Mouse (Mus musculus): ENCODE results near the gene Tsc22d2. TPM values are rescaled to one million over a fixed set of nuclear protein-coding genes. Genes with fewer than 3 reads are reported as not detected.

Gene Tsc22d2
- polyA plus RNA-seq, 1 experiment from 2014 or later, result 10.3 TPM

DNA sequence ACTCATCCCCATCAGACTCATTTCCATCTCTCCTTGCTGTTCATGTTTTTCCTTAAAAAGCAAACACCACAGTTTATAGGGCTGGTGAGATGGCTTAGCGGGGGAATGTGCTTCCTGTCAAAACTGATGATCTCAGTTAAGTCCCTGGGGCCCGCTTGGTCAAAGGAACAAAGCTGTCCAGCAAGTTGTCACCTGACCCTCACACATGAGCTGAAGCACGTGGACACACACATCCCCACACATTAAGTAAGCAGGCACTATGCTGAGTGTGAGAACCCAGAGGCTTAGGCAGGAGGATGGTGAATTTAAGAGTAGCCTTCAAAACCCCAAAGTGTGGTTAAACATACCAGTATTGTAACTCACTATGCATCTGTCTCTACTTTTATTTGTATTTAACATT is 14.6 kb upstream of the Tsc22d2 start:
- Histone ChIP-seq H3K9me3 (replicated peaks) (no peaks in the 10 kb centered on the region), H3K27ac (no peak overlapping the region), H3K4me2 (no peak overlapping the region), H3K4me1 (no peaks in the 10 kb centered on the region), H3K36me3 (no peaks in the 10 kb centered on the region), H3K4me3 (replicated peaks) (no peak overlapping the region), H3K9ac (no peak overlapping the region), H3K27me3 (no peaks in the 10 kb centered on the region)
- ATAC-seq (replicated peaks; ENCODE audit: low FRiP score), result no peak
- WGBS, result 56% methylated on average over 3 of the region's 3 CpGs

DNA sequence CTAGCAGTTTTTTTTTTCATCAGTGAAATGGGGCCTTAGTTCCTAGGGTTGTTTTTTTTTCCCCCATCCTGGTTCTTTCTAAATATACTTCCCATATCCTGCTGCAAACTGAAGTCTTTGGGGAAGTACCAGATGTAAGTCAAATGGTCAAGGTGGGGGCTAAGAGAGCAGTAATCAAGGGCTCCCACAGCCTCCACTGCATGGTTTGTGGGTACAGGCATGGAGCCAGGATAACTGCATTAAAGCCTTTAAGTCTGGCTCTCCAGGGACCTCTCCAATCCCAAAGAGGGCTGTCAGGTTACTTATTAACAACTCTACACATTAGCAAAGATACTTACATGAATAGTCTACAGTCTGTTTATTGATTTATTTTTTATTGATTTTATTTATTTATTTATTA is 2.8 kb upstream of the Tsc22d2 start:
- Histone ChIP-seq H3K4me1 (0 out of 2 replicates have a peak, but pooled peaks cover 2% of the 10 kb centered on the region), H3K4me3 (replicated peaks) (no peak overlapping the region), H3K9me3 (replicated peaks) (no peaks in the 10 kb centered on the region), H3K27ac (no peak overlapping the region), H3K9ac (no peak overlapping the region), H3K27me3 (no peaks in the 10 kb centered on the region), H3K4me2 (no peak overlapping the region), H3K36me3 (no peaks in the 10 kb centered on the region)
- no peak for ATAC-seq (replicated peaks; ENCODE audit: low FRiP score)

DNA sequence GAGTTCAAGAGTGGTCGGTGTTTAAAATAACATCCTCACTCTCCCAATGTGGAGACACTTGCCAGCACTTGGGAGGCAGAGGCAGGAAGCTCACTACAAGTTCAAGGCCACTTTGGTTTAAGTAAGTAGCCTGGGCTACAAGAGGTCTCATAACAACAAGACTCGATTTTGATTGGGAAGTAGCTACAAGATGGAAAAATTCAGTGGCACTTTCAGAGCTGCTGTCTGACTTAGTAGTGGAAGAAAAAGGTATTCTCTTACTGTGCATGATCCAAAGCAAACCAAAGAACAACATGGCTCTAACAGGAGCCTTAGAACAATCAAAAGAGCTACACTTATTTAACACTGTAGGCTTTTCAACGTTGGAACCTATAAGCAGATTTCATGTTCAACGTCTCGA is 844 bp upstream of the Tsc22d2 start:
- Histone ChIP-seq H3K4me2 (peak overlapping the region; percentile 71), H3K27me3 (no peaks in the 10 kb centered on the region), H3K27ac (peak overlapping the region; percentile 100; the same call in 1 of the 2 replicates), H3K9ac (peak overlapping the region; percentile 98; the same call in 1 of the 2 replicates), H3K36me3 (no peaks in the 10 kb centered on the region), H3K4me1 (0 out of 2 replicates have a peak, but pooled peaks cover 2% of the 10 kb centered on the region), H3K4me3 (replicated peaks) (peak overlapping the region; percentile 95), H3K9me3 (replicated peaks) (no peaks in the 10 kb centered on the region)
- WGBS, result 41% methylated on average over 5 of the region's 5 CpGs
- no peak for ATAC-seq (replicated peaks; ENCODE audit: low FRiP score)

DNA sequence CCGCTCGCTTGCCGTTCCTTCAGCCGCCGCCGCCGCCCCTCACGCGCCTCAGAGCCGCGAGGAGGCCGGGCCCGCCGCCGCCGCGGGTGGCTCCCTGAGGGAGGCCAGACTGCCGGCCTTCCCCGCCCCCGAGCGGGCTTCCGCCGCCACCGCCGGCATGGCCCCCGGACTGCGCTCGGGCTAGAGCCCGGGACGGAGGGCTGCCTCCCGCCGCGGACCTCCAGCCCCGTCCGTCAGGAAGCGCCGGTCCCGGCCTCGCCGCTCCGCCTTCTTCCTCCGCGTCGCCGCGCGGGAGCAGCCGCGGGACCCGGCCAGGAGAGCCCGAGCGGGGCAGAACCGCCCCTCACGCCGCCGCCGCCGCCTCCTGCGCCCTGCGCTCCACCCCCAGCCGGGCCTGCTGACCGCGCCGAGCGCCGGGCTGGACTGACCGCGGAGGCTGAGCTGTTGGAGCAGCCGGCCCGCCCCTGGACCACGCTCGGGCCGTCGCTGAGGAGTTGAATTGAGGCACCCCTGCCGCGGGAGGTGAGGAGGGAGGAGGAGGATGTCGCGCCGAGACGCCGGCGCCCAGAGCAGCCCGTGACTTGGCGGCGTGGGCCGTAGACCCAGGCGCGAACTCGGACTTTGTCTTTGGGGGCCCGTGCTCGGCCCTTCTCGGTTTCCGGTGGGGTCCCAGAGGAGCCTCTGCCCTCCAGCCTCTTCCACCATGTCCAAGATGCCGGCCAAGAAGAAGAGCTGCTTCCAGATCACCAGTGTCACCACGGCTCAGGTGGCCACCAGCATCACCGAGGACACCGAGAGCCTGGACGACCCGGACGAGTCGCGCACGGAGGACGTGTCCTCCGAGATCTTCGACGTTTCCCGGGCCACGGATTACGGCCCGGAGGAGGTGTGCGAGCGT is 720 bp downstream of the Tsc22d2 start:
- peaks cover 3% of the 10 kb centered on the region; the same call in 1 of the 2 replicates for H3K4me1 ChIP-seq

DNA sequence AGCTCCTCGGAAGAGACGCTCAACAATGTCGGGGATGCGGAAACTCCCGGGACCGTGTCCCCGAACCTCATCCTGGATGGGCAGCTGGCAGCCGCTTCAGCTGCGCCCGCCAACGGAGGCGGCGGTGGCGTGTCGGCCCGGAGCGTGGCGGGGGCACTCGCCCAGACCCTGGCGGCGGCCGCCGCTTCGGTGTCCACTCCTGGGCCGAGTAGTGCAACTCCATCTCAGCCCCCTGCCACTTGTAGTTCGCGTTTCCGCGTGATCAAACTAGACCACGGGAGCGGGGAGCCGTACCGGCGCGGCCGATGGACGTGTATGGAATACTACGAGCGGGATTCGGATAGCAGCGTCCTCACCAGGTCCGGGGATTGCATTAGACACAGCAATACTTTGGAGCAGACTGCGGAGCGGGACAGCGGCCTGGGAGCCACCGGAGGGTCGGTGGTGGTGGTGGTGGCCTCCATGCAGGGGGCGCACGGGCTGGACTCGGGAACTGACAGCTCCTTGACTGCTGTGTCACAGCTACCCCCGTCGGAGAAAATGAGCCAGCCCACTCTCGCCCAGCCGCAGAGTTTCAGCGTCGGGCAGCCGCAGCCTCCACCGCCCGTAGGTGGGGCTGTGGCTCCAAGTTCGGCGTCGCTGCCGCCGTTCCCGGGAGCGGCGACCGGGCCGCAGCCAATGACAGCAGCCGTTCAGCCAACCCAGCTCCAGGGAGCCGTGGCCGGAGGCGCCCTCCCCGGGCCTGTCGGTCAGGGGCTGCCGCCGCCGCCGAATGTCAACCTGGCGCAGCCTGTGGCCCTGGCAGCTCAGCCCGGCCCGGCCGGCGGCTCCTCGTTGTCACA is 1.6 kb downstream of the Tsc22d2 start:
- H3K27me3 ChIP-seq, result no peaks in the 10 kb centered on the region
- under 1% methylated on average over 85 of the region's 85 CpGs for WGBS
- ATAC-seq (replicated peaks; ENCODE audit: low FRiP score), result peak; percentile 74

More for the DNA sequence above, 720 bp downstream of the Tsc22d2 start:
- Histone ChIP-seq H3K9ac (peak overlapping the region; percentile 98), H3K4me3 (replicated peaks) (peak overlapping the region; percentile 95), H3K36me3 (no peaks in the 10 kb centered on the region), H3K27me3 (no peaks in the 10 kb centered on the region), H3K9me3 (replicated peaks) (no peaks in the 10 kb centered on the region), H3K27ac (peak overlapping the region; percentile 100), H3K4me2 (peak overlapping the region; percentile 71)
- 1% methylated on average over 95 of the region's 113 CpGs for WGBS
- peak; percentile 81 for ATAC-seq (replicated peaks; ENCODE audit: low FRiP score)

DNA sequence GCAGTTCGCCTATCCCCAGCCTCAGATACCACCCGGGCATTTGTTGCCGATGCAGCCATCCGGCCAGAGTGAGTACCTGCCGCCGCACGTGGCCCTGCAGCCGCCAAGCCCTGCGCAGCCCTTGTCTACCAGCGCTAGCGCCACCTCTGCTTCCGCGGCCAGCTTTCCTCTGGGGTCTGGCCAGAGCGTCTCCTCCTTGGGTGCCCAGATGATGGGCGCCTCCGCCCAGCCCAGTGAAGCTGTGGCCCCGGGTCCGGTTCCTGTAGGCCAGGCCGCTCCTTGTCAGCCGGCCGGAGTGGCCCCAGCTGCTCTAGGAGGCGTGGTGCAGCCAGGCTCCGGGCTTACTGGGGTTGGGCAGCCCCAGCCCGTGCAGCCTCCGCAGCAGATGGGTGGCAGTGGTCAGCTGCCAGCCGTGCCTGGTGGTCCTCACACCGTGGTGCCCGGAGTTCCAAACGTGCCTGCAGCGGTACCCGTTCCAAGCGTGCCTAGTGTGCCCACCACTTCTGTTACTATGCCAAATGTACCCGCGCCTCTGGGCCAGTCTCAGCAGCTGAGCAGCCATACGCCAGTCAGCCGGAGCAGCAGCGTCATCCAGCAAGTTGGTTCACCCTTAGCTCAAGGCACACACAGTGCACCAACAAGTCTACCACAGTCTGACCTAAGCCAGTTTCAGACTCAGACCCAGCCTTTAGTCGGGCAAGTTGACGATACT is 2.4 kb downstream of the Tsc22d2 start:
- Histone ChIP-seq H3K9me3 (replicated peaks) (no peaks in the 10 kb centered on the region), H3K27me3 (no peaks in the 10 kb centered on the region), H3K4me1 (peaks cover 5% of the 10 kb centered on the region; the same call in 1 of the 2 replicates), H3K4me3 (replicated peaks) (peak overlapping the region; percentile 95), H3K27ac (peak overlapping the region; percentile 100), H3K36me3 (no peaks in the 10 kb centered on the region), H3K9ac (peak overlapping the region; percentile 98), H3K4me2 (peak overlapping the region; percentile 71)
- peak; percentile 48 for ATAC-seq (replicated peaks; ENCODE audit: low FRiP score)
- under 1% methylated on average over 39 of the region's 39 CpGs for WGBS

More for the DNA sequence above, 1.6 kb downstream of the Tsc22d2 start:
- Histone ChIP-seq H3K4me3 (replicated peaks) (peak overlapping the region; percentile 95), H3K9ac (peak overlapping the region; percentile 98), H3K27ac (peak overlapping the region; percentile 100), H3K9me3 (replicated peaks) (no peaks in the 10 kb centered on the region), H3K36me3 (no peaks in the 10 kb centered on the region), H3K4me1 (peaks cover 5% of the 10 kb centered on the region; the same call in 1 of the 2 replicates), H3K4me2 (peak overlapping the region; percentile 71)

DNA sequence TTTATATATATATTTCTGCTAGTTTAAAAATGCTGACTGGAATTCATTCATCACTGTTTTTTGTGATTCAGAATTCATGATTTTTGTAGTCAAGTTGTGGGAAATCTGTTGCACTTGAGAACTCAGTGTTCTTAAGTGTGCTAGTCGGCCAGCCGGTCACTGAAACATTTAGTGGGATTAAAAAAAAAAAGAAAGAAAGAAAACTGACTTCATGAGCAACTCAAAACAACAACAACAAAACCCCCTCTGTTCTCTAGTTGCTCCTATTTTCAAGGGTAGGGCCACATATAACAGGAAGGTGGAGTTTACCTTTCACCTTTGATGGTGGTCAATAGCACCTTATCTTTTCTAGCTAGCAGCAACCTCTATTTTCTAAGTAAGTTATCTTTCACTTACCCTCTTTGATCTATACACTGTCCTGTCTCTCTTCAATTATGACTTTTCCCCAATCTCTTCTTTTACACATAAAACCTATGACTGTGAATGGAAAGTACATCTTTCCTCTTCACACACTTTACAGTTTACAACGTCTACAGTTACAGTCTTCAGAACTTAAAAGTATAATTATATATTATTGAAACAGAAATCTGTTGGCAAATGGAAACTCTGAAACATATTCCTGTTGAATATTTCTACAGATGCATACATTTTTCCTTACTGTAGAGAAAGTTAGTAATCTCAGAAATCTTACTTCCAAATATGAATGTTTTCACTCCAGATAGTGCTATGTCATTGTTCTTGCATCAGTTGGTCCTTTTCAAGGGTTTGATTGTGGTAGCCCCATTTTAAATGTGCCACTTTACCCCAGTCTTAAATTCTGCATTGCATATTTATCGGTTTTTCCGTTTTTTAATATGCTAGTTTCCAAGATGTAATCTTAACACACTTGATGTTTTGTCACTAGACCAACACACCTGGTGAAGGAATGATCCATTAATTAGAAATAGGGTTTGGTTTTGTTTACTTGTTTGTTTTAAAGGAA is 4.5 kb downstream of the Tsc22d2 start:
- Histone ChIP-seq H3K9ac (0 out of 2 replicates have a peak overlapping the region, but pooled peaks have one; percentile 18), H3K4me3 (replicated peaks) (peak overlapping the region; percentile 95), H3K4me2 (peak overlapping the region; percentile 71), H3K9me3 (replicated peaks) (no peaks in the 10 kb centered on the region), H3K27me3 (no peaks in the 10 kb centered on the region), H3K27ac (no peak overlapping the region), H3K36me3 (no peaks in the 10 kb centered on the region), H3K4me1 (peaks cover 5% of the 10 kb centered on the region; the same call in 1 of the 2 replicates)
- 38% methylated on average over 5 of the region's 5 CpGs for WGBS
- ATAC-seq (replicated peaks; ENCODE audit: low FRiP score), result no peak

DNA sequence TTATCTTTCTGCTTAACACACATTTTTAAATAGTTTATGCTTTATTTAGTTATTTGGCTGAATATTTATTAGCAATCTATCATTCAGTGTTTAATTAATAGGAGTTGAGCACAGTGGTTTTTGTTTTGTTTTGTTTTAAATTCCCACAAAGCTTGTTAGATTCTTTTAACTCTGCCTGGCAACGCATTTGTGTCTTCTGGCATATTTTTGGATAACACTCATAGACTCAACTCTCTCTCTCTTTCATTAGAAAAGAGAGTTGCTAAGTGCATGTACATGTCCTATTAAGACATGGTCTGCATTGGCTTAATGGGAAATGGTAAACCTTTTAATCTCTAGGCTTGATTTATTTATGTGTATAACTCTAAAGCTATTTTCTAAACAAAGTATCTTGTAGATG is 14.3 kb downstream of the Tsc22d2 start:
- no peak for ATAC-seq (replicated peaks; ENCODE audit: low FRiP score)
- H3K4me3 ChIP-seq (replicated peaks), result no peak overlapping the region
- H3K9me3 ChIP-seq (replicated peaks), result no peaks in the 10 kb centered on the region
- H3K9ac ChIP-seq, result no peak overlapping the region
- H3K27me3 ChIP-seq, result no peaks in the 10 kb centered on the region
- H3K36me3 ChIP-seq, result no peaks in the 10 kb centered on the region
- WGBS, result 84% methylated on average over 1 of the region's 1 CpGs
- H3K27ac ChIP-seq, result no peak overlapping the region
- H3K4me2 ChIP-seq, result no peak overlapping the region
- no peaks in the 10 kb centered on the region for H3K4me1 ChIP-seq

DNA sequence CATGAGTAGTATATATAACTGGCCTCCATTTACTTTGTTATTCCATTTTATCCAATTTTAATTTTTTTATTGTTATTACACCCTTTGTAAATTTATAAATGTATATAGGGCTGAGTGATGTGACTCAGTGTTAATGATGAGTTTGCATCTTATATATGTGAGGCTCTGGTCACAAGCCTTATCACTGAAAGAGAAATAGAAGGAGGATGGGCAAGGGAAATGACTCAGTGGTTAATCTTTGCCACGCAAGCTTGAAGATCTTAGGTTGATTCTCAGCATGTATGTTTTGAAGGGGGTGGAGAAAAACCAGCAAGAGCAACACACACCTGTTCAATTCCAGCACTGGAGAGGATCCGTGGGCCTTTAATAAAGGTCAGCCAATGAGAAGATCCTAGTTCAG is 19.9 kb downstream of the Tsc22d2 start:
- 94% methylated on average over 2 of the region's 2 CpGs for WGBS
- ATAC-seq (replicated peaks; ENCODE audit: low FRiP score), result no peak
- Histone ChIP-seq H3K27me3 (no peaks in the 10 kb centered on the region), H3K4me3 (replicated peaks) (no peak overlapping the region), H3K27ac (no peak overlapping the region), H3K36me3 (no peaks in the 10 kb centered on the region), H3K4me1 (no peaks in the 10 kb centered on the region), H3K4me2 (no peak overlapping the region), H3K9ac (no peak overlapping the region), H3K9me3 (replicated peaks) (no peaks in the 10 kb centered on the region)

DNA sequence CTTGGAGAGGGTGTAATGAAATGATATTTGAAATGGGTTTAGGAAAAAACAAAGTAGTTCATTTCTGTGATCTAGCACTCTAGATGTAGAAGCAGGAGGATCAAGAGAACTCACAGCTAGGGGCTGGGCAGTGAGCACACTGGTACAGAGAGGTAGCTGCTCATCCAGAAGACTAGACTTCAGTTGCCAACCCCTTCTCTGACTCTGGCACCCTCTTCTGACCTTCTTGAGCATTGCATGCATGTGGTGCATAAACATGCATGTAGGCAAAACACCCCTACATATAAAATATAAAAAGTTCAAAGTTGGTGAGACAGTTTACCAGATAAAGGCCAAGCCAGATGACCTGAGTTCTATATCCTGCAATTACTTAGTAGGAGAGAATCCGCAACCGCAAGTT is 33.7 kb downstream of the Tsc22d2 start:
- H3K27me3 ChIP-seq, result no peaks in the 10 kb centered on the region
- no peaks in the 10 kb centered on the region for H3K4me1 ChIP-seq
- H3K9ac ChIP-seq, result no peak overlapping the region
- no peaks in the 10 kb centered on the region for H3K9me3 ChIP-seq (replicated peaks)
- H3K36me3 ChIP-seq, result peaks cover 9% of the 10 kb centered on the region; the same call in 1 of the 2 replicates
- no peak for ATAC-seq (replicated peaks; ENCODE audit: low FRiP score)
- no peak overlapping the region for H3K4me2 ChIP-seq
- H3K4me3 ChIP-seq (replicated peaks), result no peak overlapping the region
- no peak overlapping the region for H3K27ac ChIP-seq
- WGBS, result 97% methylated on average over 2 of the region's 2 CpGs
